Mouse (Mus musculus) heart, postnatal 0 days (tissue): Measurements from ENCODE around the gene Hibch.

Experiments
- CTCF ChIP-seq: IDR thresholded peaks from 2 replicates; pipeline ENCODE4 v1.5.1; 2016; ENCODE audit warnings: antibody characterized with exemption, control low read depth, low read depth
- EP300 ChIP-seq: IDR thresholded peaks from 2 replicates; pipeline ENCODE4 v1.6.1; 2016; ENCODE audit warnings: antibody characterized with exemption, low read depth

DNA sequence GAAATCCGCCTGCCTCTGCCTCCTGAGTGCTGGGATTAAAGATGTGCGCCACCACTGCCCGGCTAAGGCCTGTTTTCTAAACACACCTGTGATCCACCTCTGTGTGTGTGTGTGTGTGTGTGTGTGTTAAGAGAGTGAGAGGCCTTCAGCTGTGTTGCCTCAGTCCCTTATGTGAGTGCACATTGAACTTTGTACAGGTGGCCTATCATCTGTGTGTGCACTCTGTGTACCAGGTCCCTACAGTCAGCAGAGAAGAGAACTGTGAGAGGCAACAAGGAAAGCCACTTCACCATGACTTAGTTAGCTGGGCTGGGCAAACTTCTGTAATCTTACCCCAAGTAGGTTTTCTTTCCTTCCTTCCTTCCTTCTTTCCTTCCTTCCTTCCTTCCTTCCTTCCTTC, 5.6 kb upstream of the Hibch start:
- no peak for TF ChIP-seq CTCF
- TF ChIP-seq EP300 = no peak
